Mouse (Mus musculus): ENCODE data around the gene Caskin2.

DNA sequence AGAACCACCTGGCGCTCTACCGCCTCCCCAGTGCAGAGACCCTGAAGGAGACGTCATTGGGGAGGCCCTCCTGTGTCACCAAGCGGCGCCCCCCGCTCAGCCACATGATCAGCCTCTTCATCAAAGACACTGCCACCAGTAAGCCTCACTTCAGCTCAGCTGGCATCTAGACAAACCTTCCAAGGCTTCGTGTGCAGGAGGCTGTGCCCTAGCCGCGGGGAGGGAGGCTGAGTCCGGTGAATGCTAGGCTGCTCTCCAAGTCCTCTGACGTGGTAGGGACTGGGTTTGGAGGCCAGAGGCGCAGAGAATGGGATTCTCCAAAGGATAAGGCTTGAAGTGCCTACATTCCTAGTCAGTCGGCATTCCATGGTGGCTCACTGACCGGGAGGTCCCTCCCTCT is 21.1 kb downstream of the Caskin2 start:
- TF ChIP-seq CTCF (IDR thresholded peaks at IDR 0.05; ENCODE audit: low read depth) (no peak), EP300 (optimal IDR thresholded peaks at IDR 0.05) (no peak)

All from stomach, postnatal 0 days (tissue).